Mouse (Mus musculus) kidney, embryonic 14.5 days (tissue): Measurements from ENCODE around the gene Bcl2l12. TPM values are rescaled to one million over a fixed set of nuclear protein-coding genes. Genes with fewer than 3 reads are reported as not detected.

Source experiments
- ATAC-seq: fragments of 200-750 bp; cut with Nextera tagmentation; 2 replicates; pipeline ENCODE4 v1.8.0; 2017; ENCODE audit warnings: moderate number of reproducible peaks, mild to moderate bottlenecking, moderate TSS enrichment, moderate library complexity; ENCODE audit not compliant: low FRiP score, low TSS enrichment
- H3K27ac ChIP-seq: fragments of 300-500 bp; sonication (generic); 2 replicates; pipeline ENCODE4 v1.5.1; 2014; ENCODE audit warnings: low read depth, mild to moderate bottlenecking, low read length, moderate library complexity, mixed read lengths
- H3K27me3 ChIP-seq: fragments of 300-500 bp; sonication (generic); 2 replicates; pipeline ENCODE4 v1.6.1; 2014; ENCODE audit warnings: mild to moderate bottlenecking, low read length; ENCODE audit not compliant: control insufficient read depth, insufficient read depth
- H3K36me3 ChIP-seq: fragments of 300-500 bp; sonication (generic); 2 replicates; pipeline ENCODE4 v1.6.1; 2014; ENCODE audit warnings: low read length, mixed read lengths; ENCODE audit not compliant: control insufficient read depth, insufficient read depth
- H3K4me1 ChIP-seq: fragments of 300-500 bp; sonication (generic); 2 replicates; pipeline ENCODE4 v1.6.1; 2014; ENCODE audit warnings: low read length, mixed read lengths; ENCODE audit not compliant: control insufficient read depth, insufficient read depth
- H3K4me2 ChIP-seq: fragments of 300-500 bp; sonication (generic); replicated peaks from 2 replicates; pipeline ENCODE4 v1.6.1; 2014; ENCODE audit warnings: low read depth, mild to moderate bottlenecking, low read length
- H3K4me3 ChIP-seq: fragments of 300-500 bp; sonication (generic); 2 replicates; pipeline ENCODE4 v1.5.1; 2014; ENCODE audit warnings: mild to moderate bottlenecking, low read length
- H3K9ac ChIP-seq: fragments of 300-500 bp; sonication (generic); 2 replicates; pipeline ENCODE4 v1.6.1; 2014; ENCODE audit warnings: low read depth, mild to moderate bottlenecking, low read length, moderate library complexity
- H3K9me3 ChIP-seq: fragments of 300-500 bp; sonication (generic); 2 replicates; pipeline ENCODE4 v1.6.1; 2016; ENCODE audit warnings: low read length; ENCODE audit not compliant: control insufficient read depth
- WGBS: fragments of 180-500 bp; shearing (Covaris S2); extraction: QIAGEN DNeasy Blood & Tissue Kit; methylation state at CpG from one replicate; pipeline ENCODE4 v1.1.7; 2014; 5-methylcytosine and 5-hydroxymethylcytosine counted together
- polyA plus RNA-seq: library from polyadenylated mRNA; unstranded; fragments of >200 nt; fragmentation: Nextera tagmentation; extraction: Ambion mirVana; gene quantifications from 2 replicates; pipeline ENCODE4 v1.2.1, GENCODE M21; 2014

Bcl2l12 gene
- 54.9 and 71.1 TPM in 2 replicates for polyA plus RNA-seq

GRCm38 (mm10) chr7:44998501-44998955 lies at the start of gene Bcl2l12:
Gene Bcl2l12, minus strand, starts transcription at chr7:44998712.
- H3K27ac ChIP-seq: peak within 1 kb of the TSS; percentile 78
- H3K9ac ChIP-seq: peak within 1 kb of the TSS; percentile 77
- H3K9me3 ChIP-seq: no peaks in the 10 kb centered on the region
- ATAC-seq: 0 out of 2 replicates have a peak, but pooled peaks have one; percentile 12
- peaks cover 64% of the 10 kb centered on the region for H3K36me3 ChIP-seq
- peak within 1 kb of the TSS; percentile 79 for H3K4me3 ChIP-seq
- H3K27me3 ChIP-seq: no peaks in the 10 kb centered on the region
- peak within 1 kb of the TSS; percentile 91 for H3K4me2 ChIP-seq
- peaks cover 28% of the 10 kb centered on the region for H3K4me1 ChIP-seq
- 2% methylated on average over 18 of the region's 18 CpGs for WGBS

GRCm38 (mm10) chr7:45047491-45047890 lies 49.0 kb upstream of the Bcl2l12 start:
- no peak for ATAC-seq
- Histone ChIP-seq H3K4me3 (no peak overlapping the region), H3K4me2 (no peak overlapping the region), H3K9ac (no peak overlapping the region), H3K36me3 (peaks cover 82% of the 10 kb centered on the region), H3K27ac (no peak overlapping the region), H3K27me3 (no peaks in the 10 kb centered on the region), H3K9me3 (no peaks in the 10 kb centered on the region), H3K4me1 (peaks cover 4% of the 10 kb centered on the region; the same call in 1 of the 2 replicates)
- WGBS: 98% methylated on average over 14 of the region's 14 CpGs

- H3K4me1 ChIP-seq: peaks cover 4% of the 10 kb centered on the region; the same call in 1 of the 2 replicates
These were observed 48.4 kb upstream of the Bcl2l12 start for GRCm38 (mm10) chr7:45046853-45047350.

GRCm38 (mm10) chr7:45045741-45046140 lies 47.2 kb upstream of the Bcl2l12 start:
- peaks cover 99% of the 10 kb centered on the region for H3K36me3 ChIP-seq
- H3K27ac ChIP-seq: no peak overlapping the region
- WGBS: 94% methylated on average over 22 of the region's 22 CpGs
- no peak overlapping the region for H3K9ac ChIP-seq
- H3K4me2 ChIP-seq: no peak overlapping the region
- no peaks in the 10 kb centered on the region for H3K27me3 ChIP-seq
- H3K4me3 ChIP-seq: no peak overlapping the region
- no peaks in the 10 kb centered on the region for H3K9me3 ChIP-seq
- ATAC-seq: no peak
- 0 out of 2 replicates have a peak, but pooled peaks cover 2% of the 10 kb centered on the region for H3K4me1 ChIP-seq

More at GRCm38 (mm10) chr7:45046853-45047350, 48.4 kb upstream of the Bcl2l12 start:
- Histone ChIP-seq H3K4me2 (no peak overlapping the region), H3K9ac (no peak overlapping the region), H3K27ac (no peak overlapping the region), H3K9me3 (no peaks in the 10 kb centered on the region), H3K36me3 (peaks cover 88% of the 10 kb centered on the region), H3K27me3 (no peaks in the 10 kb centered on the region), H3K4me3 (no peak overlapping the region)
- WGBS: 95% methylated on average over 26 of the region's 26 CpGs
- no peak for ATAC-seq

GRCm38 (mm10) chr7:45043307-45043706 lies 44.8 kb upstream of the Bcl2l12 start:
- ATAC-seq: no peak
- Histone ChIP-seq H3K27me3 (no peaks in the 10 kb centered on the region), H3K36me3 (peaks cover 97% of the 10 kb centered on the region), H3K9me3 (no peaks in the 10 kb centered on the region), H3K4me1 (no peaks in the 10 kb centered on the region), H3K4me3 (no peak overlapping the region), H3K4me2 (no peak overlapping the region), H3K9ac (no peak overlapping the region), H3K27ac (no peak overlapping the region)
- 95% methylated on average over 14 of the region's 14 CpGs for WGBS

GRCm38 (mm10) chr7:45040851-45041250 lies 42.3 kb upstream of the Bcl2l12 start:
- H3K27me3 ChIP-seq: no peaks in the 10 kb centered on the region
- H3K4me1 ChIP-seq: no peaks in the 10 kb centered on the region
- H3K9me3 ChIP-seq: no peaks in the 10 kb centered on the region
- no peak overlapping the region for H3K4me3 ChIP-seq
- no peak overlapping the region for H3K9ac ChIP-seq
- no peak overlapping the region for H3K4me2 ChIP-seq
- no peak overlapping the region for H3K27ac ChIP-seq
- no peak for ATAC-seq
- peaks cover 97% of the 10 kb centered on the region for H3K36me3 ChIP-seq
- WGBS: 93% methylated on average over 9 of the region's 9 CpGs

- no peaks in the 10 kb centered on the region for H3K27me3 ChIP-seq
- H3K4me2 ChIP-seq: no peak overlapping the region
- H3K9me3 ChIP-seq: no peaks in the 10 kb centered on the region
- H3K4me1 ChIP-seq: no peaks in the 10 kb centered on the region
- H3K36me3 ChIP-seq: peaks cover 97% of the 10 kb centered on the region
- no peak overlapping the region for H3K9ac ChIP-seq
- ATAC-seq: no peak
- H3K27ac ChIP-seq: no peak overlapping the region
- no peak overlapping the region for H3K4me3 ChIP-seq
- 93% methylated on average over 9 of the region's 9 CpGs for WGBS
These were observed 39.9 kb upstream of the Bcl2l12 start for GRCm38 (mm10) chr7:45038411-45038810.

- Histone ChIP-seq H3K9me3 (no peaks in the 10 kb centered on the region), H3K27ac (no peak overlapping the region), H3K4me2 (no peak overlapping the region), H3K9ac (no peak overlapping the region), H3K4me3 (no peak overlapping the region), H3K36me3 (peaks cover 97% of the 10 kb centered on the region), H3K27me3 (no peaks in the 10 kb centered on the region), H3K4me1 (no peaks in the 10 kb centered on the region)
- WGBS: 80% methylated on average over 7 of the region's 7 CpGs
- no peak for ATAC-seq
These were observed 39.3 kb upstream of the Bcl2l12 start for GRCm38 (mm10) chr7:45037720-45038361.

- no peak overlapping the region for H3K27ac ChIP-seq
- no peak for ATAC-seq
- H3K4me1 ChIP-seq: no peaks in the 10 kb centered on the region
- no peak overlapping the region for H3K4me2 ChIP-seq
- peaks cover 97% of the 10 kb centered on the region for H3K36me3 ChIP-seq
- no peaks in the 10 kb centered on the region for H3K9me3 ChIP-seq
- no peaks in the 10 kb centered on the region for H3K27me3 ChIP-seq
- 78% methylated on average over 11 of the region's 11 CpGs for WGBS
- H3K4me3 ChIP-seq: no peak overlapping the region
- no peak overlapping the region for H3K9ac ChIP-seq
These were observed 38.2 kb upstream of the Bcl2l12 start for GRCm38 (mm10) chr7:45036702-45037101.
